Mouse (Mus musculus) adrenal gland, adult 2 months (tissue): ENCODE measurements around the gene Abcc12. TPM values are rescaled to one million over a fixed set of nuclear protein-coding genes. Genes with fewer than 3 reads are reported as not detected.
A peak's percentile ranks its signal among the peaks of the same experiment; 100 is the strongest.

Experiments
- DNase-seq: peaks from one replicate; pipeline ENCODE4 v3.0.0; 2021
- polyA plus RNA-seq: library from polyadenylated mRNA; depleted of rRNA; stranded (reverse); fragments of >200 nt; gene quantifications from 2 replicates; pipeline ENCODE4 v1.2.3, GENCODE M21; 2012
- total RNA-seq, 2 experiments: library from RNA; stranded (reverse); gene quantifications; 2 replicates each; pipeline ENCODE4 v1.2.3; 2021

Gene Abcc12
- total and polyA plus RNA-seq, 3 experiments: 0.04 TPM; not detected in 2

DNA sequence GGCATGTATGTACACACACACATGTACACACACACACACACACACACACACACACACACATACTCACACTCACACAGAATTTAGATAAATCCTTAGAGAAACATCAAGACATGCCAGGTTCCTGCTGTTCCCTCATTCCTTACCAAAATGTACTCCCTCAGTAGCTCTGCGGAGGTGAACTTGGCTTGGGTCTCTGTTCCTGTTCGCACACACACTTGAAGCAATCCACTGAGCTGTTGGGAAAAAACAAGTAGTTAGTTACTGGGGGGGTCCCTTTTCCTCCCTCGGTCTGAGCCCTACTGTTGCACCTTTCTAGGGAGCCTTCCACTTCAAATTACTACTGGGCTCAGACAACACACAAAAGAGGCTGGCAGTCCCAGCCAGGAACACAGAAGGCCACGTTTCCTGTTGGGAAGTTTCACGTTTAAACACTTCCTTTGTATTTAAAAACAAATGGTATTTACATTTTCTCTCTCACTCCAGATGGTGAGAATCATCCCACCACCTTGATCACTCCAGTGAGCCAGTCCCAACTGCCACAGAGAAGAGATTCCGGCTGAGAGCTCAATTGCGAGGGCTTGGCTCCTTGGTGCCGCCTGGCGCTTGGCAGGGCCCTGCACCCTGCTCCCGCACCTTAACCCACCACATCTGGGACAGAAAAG, 68.2 kb downstream of the Abcc12 start:
- no peak for DNase-seq

DNA sequence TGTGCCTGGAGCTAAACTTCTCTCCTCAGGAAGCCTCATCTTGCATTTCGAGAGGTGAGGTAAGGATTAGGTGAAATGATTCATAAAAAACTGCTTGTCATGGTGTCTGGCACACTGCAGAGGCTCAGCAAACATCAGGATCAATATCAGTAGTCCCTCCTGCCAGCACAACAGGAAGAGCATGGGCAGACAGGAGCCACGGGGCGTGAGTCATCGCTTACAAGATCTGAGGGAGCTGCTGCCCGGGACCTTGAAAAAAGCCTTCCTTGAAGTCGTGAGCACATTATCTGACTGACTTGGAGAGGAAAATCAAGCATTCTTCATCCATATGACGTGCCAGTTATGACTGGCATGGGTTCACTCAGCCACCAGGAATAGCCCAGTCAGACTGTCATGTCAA, 79.1 kb downstream of the Abcc12 start:
- peak; percentile 88 for DNase-seq

DNA sequence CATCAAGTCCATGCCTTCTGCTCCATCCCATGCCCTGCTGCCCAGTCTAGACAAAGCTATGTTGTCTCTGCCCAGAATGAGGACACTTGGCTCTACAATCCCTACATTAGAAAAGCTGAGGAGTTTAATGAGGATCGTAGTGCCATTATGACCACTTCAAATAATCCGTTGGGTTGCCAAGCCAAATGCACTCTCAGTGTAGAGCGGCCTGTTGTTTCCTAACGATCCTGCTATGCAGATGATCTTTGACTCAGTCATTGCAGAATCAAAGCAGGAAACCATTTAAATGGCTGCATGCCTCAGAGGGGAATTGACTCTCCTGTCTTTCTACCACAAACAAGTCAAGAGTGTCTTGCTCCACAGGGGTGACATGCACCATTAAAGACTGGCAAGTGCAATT, 85.4 kb downstream of the Abcc12 start:
- no peak for DNase-seq

DNA sequence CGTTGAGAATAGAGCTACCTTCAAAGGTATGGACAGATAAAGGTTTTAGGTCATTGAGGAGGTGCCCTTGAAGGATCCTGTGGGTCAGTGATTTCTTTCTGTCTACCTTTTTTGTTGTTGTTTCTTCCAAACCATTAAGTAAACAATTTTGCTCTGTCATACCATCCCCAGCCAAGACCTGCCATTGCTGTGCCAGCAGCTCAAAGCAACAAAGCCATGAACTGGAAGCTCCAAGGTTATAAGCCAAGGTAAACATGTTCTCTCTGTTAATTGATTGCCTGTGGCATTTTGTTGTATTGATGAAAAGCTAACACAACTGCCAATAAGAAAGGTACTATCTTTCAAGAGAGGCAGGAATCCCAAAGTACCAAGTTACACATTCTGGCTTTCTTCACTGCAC, 86.6 kb downstream of the Abcc12 start:
- DNase-seq: no peak

DNA sequence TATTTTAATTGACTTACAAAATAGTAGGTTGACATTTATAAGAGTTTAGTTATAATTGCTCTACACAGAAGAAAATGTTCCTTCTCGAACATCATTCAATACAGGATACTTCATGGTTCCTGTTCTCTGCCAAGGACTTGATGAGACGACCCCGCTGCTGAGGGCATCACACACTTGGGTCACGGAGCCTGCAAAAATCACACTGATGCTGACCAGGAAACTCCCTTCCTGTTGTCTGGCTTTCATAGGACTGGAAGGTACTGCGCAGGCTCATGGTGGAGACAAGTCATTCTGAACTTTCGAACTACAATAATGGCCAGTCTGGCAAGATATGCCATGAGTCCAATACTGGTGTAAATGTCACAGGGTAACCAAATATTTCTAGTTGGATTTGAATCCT, 95.1 kb downstream of the Abcc12 start:
- DNase-seq: no peak

DNA sequence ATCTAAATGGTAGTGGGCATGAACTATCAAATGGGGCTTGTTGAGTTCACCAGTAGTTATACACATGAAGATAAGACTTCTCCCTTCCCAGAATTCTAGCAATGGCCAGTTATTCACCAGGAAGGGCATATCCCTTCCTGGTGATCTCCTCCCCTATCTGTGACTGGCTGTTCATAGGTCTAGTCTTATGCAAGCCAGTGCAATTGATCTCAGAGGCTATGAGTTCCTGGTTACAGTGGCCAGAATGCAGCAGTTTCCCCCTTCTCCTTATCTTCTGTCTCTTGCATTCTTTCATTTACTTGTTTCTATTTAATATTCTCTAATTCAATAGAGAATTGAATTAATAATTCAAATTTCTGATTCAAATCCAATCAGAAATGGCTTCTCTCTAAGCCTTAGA, 96.2 kb downstream of the Abcc12 start:
- DNase-seq: no peak

DNA sequence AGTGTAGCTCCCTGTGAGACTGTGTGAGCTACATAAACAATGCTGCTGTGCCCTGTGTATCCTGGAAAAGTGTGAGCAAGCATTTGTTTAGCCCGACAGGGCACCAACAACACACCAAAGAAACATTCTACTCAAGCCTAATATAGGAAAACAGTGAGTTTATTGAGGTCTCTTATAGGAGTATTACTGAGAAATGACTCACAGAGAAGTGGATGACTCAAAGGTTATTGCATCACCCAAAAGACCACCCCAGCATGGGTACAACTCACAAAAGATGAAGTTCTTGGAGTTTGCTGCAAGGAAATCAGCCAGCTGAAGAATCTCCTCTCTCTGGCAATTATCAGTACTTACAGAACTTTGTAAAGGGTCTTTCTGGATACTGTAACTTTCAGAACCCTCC, 98.4 kb downstream of the Abcc12 start:
- no peak for DNase-seq

DNA sequence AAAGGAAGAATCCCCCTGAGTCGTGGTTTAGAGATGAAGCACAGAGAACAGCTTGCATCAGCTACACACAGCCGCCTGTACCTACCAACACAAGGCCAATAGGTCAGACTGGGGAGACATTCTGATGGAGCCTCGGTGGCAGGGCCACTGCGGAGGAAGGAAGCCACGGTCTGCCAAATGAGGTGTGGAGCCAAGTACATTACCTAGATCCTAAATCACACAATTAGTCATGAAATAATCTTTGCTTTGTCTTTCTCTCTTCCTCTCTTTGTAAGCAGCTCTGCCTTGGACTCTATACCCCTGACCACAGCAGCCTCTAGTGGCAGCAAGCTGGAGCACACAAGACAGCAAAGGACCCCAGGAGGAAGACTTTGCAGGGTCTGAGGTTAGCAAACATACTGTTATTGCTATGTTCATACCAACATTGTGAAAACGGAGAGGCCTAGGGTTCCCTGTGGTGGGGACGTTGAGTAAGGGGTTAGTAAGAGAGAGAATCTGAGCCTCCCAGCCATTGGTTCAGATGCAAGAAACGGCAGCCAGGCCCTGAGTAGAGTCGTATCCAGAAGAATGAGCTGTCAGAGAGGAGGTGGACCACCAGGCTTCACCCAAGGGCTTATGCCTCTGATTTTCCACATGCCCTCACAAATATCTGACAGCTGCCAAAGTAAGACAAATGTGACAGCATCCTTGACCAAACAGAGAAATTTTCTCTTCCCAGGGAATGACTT, 104.6 kb downstream of the Abcc12 start:
- DNase-seq: peak; percentile 57

DNA sequence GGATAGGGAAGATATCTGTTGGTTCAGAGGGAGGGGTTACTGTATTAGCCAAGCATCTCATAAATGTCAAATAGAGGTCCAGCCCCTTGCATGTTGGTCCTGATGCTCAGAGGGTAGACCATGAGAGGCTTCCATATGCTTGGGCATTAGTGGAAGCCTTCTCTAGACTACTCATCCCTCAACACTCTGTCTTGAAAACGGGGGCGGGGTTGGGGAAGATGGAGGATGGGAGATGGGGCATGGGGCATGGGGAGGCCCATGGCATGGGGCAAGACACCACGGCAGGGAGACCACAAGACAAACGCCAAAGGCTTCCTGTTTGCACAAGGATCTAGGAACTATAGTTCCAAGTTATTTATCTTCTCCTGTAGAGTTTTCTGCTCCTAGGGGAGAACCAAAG, 106.0 kb downstream of the Abcc12 start:
- DNase-seq: no peak

DNA sequence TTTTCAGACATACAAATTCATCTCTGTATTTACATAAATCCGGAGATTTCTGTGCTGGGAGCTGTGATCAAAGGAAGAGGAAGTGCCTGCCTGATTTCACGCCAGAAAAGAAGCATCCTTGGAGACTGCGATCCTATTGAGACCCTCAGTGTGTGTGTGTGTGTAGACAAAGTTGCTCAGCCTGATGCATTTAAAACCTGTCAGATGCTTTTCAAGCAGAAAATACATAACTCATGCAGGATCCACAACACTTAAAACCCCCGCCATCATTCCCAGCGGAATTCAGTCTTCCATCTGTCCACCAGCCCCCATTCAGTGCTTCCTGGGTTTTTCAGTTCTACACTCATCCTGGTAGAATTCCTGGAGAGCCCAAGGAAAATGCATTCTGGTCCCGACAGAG, 107.4 kb downstream of the Abcc12 start:
- no peak for DNase-seq

DNA sequence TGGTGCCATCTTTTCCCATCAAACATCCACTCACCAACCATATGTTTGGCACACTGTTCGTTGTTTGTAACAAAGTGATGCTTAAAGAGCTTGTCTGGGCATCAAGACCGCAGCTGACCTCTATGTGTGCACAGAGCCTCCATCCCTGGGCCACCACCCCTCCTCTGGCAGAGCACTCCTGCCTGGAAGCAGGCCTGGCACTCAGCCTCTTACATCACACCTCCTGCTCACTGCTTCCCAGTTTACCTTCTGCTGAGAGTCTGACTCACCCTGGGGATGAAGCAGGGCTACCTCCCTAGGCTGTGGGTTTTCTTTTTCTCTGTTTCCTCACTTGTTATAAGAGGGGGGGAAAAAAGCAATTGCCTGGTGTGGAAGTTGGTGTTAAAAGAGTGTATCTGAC, 109.8 kb downstream of the Abcc12 start:
- DNase-seq: peak; percentile 12

DNA sequence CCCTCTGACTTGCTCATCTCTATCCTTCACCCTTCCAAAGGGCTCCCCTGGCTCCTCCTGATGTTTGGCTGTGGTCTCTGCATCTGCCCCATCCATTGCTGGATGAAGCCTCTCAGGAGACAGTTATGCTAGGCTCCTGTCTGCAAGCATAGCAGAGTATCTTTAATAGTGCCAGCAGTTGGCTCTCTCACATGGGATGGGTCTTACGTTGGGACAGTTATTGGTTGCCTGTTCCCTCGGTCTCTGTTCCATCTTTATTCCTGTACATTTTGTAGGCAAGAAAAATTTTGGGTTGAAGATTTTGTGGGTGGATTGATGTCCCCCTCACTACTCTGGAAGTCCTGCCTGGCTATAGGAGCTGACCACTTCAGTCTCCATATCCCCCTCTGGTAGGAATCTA, 117.3 kb downstream of the Abcc12 start:
- no peak for DNase-seq

DNA sequence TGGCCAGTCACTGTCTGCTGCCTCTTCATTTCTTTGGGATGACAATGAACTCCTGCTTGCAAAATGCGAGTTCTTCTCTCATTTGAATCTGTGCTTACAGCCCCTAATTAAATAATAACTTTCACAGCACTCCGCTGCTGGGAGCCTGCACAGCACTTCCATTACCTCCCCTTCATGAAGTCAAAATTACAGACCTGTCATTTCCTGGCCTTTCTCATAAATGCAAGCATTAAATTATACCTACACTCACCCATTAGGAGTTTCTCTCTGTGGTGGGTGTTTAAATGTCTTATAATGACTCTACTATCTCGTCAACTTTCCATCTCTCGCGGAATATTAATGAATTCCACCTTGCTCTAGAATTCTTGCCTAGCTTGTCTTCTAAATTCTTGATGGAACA, 120.1 kb downstream of the Abcc12 start:
- no peak for DNase-seq

DNA sequence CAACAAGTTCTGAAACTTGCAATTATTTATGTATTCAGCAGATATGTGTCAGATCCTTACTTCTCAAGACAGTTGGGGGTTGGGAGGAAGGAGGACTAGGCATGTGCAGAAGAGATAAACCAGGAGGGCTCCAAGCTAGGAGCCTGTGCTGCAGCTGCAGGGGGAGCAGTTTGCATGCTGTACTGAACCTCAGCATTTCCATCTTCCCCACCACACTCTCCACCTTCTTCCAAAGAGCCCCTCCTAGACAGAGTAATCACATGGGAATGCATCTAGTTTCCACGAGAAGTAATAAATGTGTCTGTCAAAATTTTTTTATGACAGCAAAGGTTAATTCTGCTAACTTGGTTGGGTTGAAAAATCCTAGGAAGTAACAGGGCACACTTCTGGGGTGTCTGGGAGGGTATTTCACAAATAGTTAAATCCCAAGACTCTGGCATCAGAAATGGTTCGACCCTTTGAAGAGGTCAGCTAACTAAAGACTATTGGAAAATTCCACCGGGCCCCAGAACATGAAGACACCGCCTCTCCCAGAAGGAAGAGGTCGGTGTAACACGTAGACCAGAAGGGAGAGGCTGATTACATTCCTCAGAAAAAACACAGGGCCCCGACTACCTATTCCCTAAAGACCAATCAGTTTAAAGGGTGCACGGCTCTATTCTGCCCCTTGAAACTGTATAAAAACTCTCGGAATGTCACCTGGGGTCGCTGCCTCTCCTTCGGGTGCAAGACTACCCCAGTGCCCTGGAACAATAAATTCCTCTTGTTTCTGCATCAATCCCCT, 126.6 kb downstream of the Abcc12 start:
- DNase-seq: no peak

DNA sequence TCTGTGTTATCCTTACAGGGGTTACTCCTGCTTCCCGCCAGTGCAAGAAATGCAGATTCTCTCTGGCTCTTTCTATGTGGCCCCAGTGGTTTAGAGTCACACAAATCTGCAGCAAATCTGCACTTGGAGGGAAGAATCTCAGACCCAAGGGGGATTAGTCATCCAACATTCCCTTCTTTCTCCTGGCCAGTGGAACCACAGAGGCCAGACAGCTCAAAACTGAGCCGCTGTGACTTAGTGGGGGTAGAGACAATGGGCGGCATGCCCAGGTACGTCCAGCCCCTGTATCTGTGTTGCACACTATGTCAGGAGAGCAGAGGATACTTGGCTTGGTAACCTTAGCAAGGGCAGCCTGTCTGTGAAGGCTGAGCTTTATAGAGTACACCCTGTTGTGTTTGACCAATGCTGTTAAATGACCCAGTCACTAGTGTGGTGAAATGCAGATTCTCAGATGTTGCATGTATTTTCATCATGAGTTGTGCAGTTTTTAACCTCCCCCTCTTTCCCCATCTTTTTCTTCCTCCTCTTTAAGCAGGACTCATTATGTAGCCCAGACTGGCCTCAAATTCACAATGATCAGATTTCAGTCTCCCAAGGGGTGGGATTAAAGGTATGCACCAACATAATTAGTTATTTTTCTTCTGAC, 130.5 kb downstream of the Abcc12 start:
- no peak for DNase-seq

DNA sequence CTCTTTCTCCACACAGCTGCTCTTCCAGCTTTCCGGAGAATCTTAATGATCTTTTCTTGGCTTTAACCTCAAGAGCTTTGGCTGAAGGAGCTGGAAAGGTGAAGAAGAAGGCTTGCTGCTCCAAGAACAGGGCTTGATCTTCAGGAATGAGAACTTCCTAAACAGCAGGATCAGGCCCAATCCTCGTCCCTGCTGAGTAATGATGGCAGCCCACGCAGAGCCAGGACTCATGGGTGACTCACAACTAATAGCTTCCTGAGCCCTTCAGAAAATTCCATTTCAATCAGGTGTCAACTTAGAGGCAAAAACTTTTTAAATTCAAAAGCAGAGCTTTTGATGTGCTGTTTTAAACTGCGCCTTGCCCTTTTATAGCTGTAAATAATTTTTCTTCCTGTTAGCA, 135.0 kb downstream of the Abcc12 start:
- DNase-seq: peak; percentile 67

DNA sequence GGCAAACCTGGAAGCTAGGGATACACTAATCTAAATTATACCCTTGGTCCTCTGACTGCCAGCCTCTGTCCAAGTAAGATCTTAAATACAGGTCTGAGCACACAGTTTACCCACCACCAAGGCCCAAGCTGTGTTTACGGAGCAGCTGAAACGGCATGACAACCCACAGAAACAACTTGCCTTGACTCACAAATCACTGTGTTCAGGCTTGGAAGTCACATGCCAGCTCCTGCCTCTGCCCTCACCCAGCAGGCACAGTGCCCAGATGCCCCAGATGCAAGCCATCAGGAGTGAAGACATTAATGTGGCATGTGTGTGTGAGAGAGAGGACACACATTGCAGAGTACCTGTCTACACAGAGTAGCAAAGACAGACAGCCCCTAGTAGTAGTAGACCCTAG, 136.7 kb downstream of the Abcc12 start:
- DNase-seq: peak; percentile 73

DNA sequence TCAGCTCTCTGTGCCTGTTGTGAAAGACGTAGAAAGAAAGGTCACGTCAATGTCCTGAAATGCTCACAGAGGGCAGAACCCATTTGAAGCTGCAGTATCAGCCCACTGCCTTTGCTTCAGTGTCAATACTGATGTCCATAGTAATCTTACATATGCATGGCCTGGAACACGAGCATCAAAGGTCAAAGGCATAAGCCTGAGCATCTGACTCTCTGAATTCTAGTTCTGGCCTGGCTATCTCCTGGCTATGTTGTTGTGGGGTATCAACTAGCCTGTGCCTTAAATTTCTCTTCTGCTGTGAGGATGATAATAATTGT, 141.5 kb downstream of the Abcc12 start:
- no peak for DNase-seq

DNA sequence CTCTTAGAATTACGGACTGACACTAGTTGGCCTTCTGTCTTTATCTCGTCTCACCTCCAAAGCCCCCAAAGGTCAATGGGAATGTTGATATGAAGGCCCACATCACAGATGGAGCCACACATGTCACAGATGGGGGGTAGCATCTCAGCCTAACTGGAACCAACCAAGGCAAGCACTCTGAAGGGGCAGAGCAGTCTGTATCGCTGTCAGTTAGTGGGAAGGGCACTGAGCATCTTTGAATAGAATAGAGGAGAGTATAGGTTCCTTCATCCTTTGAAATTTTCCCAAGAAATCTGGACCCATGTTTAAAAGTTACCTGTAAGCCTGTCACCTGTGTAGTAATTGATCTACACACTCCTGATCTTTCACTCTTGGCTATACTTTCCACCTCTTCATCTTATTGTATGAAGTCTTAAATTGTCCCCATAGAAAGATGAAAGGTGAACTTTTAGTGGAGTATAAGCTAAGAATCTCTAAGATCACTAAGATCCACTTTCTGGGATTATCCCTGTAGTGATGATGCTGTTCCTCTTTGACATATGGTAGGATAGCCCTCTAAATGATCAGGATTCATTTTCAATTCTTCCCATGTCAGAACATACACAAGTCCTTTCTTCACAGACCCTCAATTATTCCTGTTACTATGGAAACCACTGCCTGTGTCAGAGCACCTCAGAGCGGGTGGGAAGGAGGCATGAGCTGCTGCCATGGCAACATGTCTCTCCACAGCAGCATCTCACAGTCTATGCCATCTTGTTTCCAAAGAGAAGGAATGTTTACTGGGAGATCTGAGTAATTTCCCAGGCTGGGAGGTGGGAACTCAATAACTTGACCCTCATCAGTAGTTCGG, 142.1 kb downstream of the Abcc12 start:
- DNase-seq: no peak

DNA sequence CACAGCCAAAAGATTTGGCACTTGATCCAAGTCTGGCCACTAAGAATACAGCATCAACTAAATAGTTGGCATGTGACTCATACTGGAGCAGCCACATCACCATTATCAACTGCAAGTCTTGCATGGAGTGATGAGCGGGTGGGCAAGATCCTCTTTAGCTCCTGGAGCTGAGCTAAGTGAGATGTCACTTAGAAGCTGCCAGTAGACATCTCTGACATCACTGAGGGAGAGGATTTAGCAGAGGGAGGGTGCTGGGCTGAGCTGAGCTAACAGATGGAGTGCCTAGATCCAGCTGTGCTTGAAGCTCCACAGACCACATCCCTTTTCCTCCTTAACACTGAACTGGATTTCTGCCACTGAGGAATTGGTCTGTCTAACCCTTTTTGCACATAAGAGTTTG, 143.1 kb downstream of the Abcc12 start:
- DNase-seq: no peak
